Mouse (Mus musculus) forebrain, embryonic 16.5 days (tissue): ENCODE results near the gene Gm20388. TPM values are rescaled to one million over a fixed set of nuclear protein-coding genes. Genes with fewer than 3 reads are reported as not detected.
A peak's percentile ranks its signal among the peaks of the same experiment; 100 is the strongest.

ENCODE experiments used
- ATAC-seq: fragments of 200-750 bp; cut with Nextera tagmentation; 2 replicates; pipeline ENCODE4 v1.8.0; 2017; ENCODE audit warnings: mild to moderate bottlenecking, moderate library complexity
- H3K27ac ChIP-seq: fragments of 300-500 bp; sonication (generic); 2 replicates; pipeline ENCODE4 v1.5.1; 2014; ENCODE audit warnings: low read length, control low read depth
- H3K27me3 ChIP-seq: fragments of 300-500 bp; sonication (generic); replicated peaks from 2 replicates; pipeline ENCODE4 v1.6.1; 2014; ENCODE audit warnings: low read length; ENCODE audit not compliant: control insufficient read depth, insufficient read depth
- H3K36me3 ChIP-seq: fragments of 300-500 bp; sonication (generic); 2 replicates; pipeline ENCODE4 v1.6.1; 2014; ENCODE audit not compliant: control insufficient read depth, insufficient read depth
- H3K4me1 ChIP-seq: fragments of 300-500 bp; sonication (generic); replicated peaks from 2 replicates; pipeline ENCODE4 v1.6.1; 2014; ENCODE audit warnings: low read length; ENCODE audit not compliant: control insufficient read depth, insufficient read depth
- H3K4me2 ChIP-seq: fragments of 300-500 bp; sonication (generic); 2 replicates; pipeline ENCODE4 v1.6.1; 2014; ENCODE audit warnings: mild to moderate bottlenecking, low read length, control low read depth
- H3K4me3 ChIP-seq: fragments of 300-500 bp; sonication (generic); replicated peaks from 2 replicates; pipeline ENCODE4 v1.5.1; 2014; ENCODE audit warnings: mild to moderate bottlenecking, low read length, control low read depth
- H3K9ac ChIP-seq: fragments of 300-500 bp; sonication (generic); replicated peaks from 2 replicates; pipeline ENCODE4 v1.6.1; 2014; ENCODE audit warnings: low read depth, low read length, control low read depth
- H3K9me3 ChIP-seq: fragments of 300-500 bp; sonication (generic); 2 replicates; pipeline ENCODE4 v1.6.1; 2016; ENCODE audit warnings: low read length; ENCODE audit not compliant: control insufficient read depth
- WGBS: fragments of 180-500 bp; shearing (Covaris S2); extraction: QIAGEN DNeasy Blood & Tissue Kit; methylation state at CpG from one replicate; pipeline ENCODE4 v1.1.7; 2014; 5-methylcytosine and 5-hydroxymethylcytosine counted together
- polyA plus RNA-seq: library from polyadenylated mRNA; unstranded; fragments of >200 nt; fragmentation: Nextera tagmentation; extraction: Ambion mirVana; gene quantifications from 2 replicates; pipeline ENCODE4 v1.2.1, GENCODE M21; 2015

Gene Gm20388
- polyA plus RNA-seq, 1 experiment from 2014 or later = 4.7 TPM

DNA sequence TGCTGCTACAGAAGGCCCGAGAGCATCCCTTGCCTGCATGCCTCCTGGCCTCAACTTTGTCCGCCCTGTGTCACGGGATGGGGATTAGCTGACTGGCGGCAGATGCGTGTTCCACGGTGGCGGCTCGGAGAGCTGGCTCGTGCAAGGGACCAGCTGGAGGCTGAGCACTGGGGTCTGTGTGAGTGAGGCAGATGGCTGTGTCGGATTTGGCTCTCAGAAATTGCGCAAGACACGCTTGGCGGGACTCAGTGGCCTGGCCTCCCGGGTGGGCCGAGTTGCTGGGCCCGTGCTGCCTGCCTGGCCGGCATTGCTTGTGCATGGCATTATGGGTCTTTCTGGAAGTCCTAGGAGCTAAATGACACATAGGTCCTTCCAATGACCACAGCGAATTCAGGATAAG is 398.7 kb downstream of the Gm20388 start:
- Histone ChIP-seq H3K9ac (no peak overlapping the region; the same call in 1 of the 2 replicates), H3K36me3 (no peaks in the 10 kb centered on the region), H3K27ac (peak overlapping the region; percentile 72), H3K9me3 (no peaks in the 10 kb centered on the region), H3K4me3 (no peak overlapping the region), H3K4me2 (no peak overlapping the region), H3K27me3 (no peaks in the 10 kb centered on the region), H3K4me1 (peaks cover 39% of the 10 kb centered on the region)
- WGBS = 30% methylated on average over 18 of the region's 18 CpGs
- ATAC-seq = peak; percentile 79

GRCm38 (mm10) chr8:120310063-120310462 is 399.4 kb downstream of the Gm20388 start:
- H3K4me3 ChIP-seq = no peak overlapping the region
- ATAC-seq = no peak
- H3K36me3 ChIP-seq = no peaks in the 10 kb centered on the region
- no peaks in the 10 kb centered on the region for H3K27me3 ChIP-seq
- H3K9me3 ChIP-seq = no peaks in the 10 kb centered on the region
- H3K9ac ChIP-seq = no peak overlapping the region
- H3K4me1 ChIP-seq = peaks cover 33% of the 10 kb centered on the region
- H3K4me2 ChIP-seq = no peak overlapping the region
- no peak overlapping the region; the same call in 1 of the 2 replicates for H3K27ac ChIP-seq
- WGBS = 49% methylated on average over 5 of the region's 5 CpGs

DNA sequence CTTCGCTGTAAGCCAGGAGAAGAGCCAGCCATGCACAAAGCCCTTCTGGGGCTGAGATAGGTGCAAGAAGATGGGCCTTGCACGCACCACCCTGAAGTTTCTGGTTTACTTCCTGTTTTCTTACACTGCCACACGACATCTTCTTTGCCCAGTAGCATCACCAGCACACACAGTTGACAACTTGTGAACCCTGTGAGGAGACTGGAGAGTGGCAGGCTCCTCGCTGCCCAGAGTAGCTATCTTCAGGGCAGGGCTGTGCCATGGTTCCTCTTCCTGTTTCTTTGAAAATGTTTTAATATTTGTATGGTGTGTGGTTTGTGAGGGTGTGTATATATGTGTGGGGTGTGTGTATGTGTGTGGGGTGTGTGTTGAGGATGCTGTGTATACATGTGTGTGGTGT is 401.8 kb downstream of the Gm20388 start:
- Histone ChIP-seq H3K4me2 (no peak overlapping the region), H3K9ac (no peak overlapping the region), H3K9me3 (no peaks in the 10 kb centered on the region), H3K27ac (no peak overlapping the region), H3K27me3 (no peaks in the 10 kb centered on the region), H3K4me1 (peaks cover 33% of the 10 kb centered on the region), H3K4me3 (no peak overlapping the region), H3K36me3 (no peaks in the 10 kb centered on the region)
- no peak for ATAC-seq
- 89% methylated on average over 4 of the region's 4 CpGs for WGBS

- no peak for ATAC-seq
- Histone ChIP-seq H3K4me2 (no peak overlapping the region), H3K4me3 (no peak overlapping the region), H3K4me1 (peaks cover 23% of the 10 kb centered on the region), H3K27ac (no peak overlapping the region), H3K9ac (no peak overlapping the region), H3K36me3 (no peaks in the 10 kb centered on the region), H3K9me3 (no peaks in the 10 kb centered on the region), H3K27me3 (no peaks in the 10 kb centered on the region)
- 52% methylated on average over 3 of the region's 3 CpGs for WGBS
Measured at GRCm38 (mm10) chr8:120313674-120314073, 403.0 kb downstream of the Gm20388 start.

DNA sequence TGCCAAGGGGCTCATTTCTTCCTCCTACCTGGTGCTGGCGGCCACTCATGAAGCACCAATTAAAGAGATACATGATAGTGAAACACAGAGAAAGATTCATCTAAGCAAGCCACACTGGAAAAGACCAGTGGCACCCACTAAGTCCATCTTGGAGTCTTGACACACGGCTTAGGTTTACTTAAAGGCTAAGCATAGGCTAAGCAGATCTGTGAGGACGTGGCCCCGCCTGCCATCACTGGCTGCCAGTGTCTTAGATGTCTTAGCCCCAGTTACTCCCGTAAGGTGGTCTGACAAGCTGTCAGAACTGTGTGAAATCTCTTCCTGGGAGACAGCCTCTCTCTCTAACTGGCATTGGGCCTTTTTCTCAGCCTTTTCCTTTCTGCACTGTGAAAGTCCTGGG is 404.3 kb downstream of the Gm20388 start:
- no peak for ATAC-seq
- Histone ChIP-seq H3K27ac (no peak overlapping the region; the same call in 1 of the 2 replicates), H3K4me2 (no peak overlapping the region), H3K4me1 (peaks cover 10% of the 10 kb centered on the region), H3K36me3 (no peaks in the 10 kb centered on the region), H3K9ac (no peak overlapping the region), H3K9me3 (no peaks in the 10 kb centered on the region), H3K4me3 (no peak overlapping the region), H3K27me3 (no peaks in the 10 kb centered on the region)
- 80% methylated on average over 5 of the region's 5 CpGs for WGBS

DNA sequence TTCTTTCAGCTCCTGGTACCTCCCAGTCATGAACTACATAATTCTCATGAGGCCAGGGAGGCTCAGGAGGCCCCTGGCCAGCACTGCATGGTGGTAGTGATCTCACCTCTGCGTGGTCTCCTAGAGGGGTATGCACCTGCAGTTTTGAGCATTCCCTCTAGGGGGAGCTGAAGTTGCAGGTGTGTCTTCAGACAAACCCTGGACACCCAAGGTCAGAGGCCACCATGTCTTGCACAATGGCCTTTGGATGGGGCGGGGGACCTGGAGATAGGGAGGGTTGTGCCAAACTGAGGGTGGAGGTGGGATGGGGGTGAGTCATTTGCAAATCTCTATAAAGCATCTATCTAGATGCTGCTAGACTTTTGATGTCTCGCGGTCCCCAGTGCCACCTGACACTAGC is 405.0 kb downstream of the Gm20388 start:
- WGBS = 88% methylated on average over 4 of the region's 4 CpGs

GRCm38 (mm10) chr8:120316707-120317106 is 406.1 kb downstream of the Gm20388 start:
- ATAC-seq = no peak
- 80% methylated on average over 7 of the region's 7 CpGs for WGBS
- Histone ChIP-seq H3K4me3 (no peak overlapping the region), H3K9me3 (no peaks in the 10 kb centered on the region), H3K4me1 (peaks cover 6% of the 10 kb centered on the region), H3K36me3 (no peaks in the 10 kb centered on the region), H3K9ac (no peak overlapping the region), H3K4me2 (no peak overlapping the region), H3K27me3 (no peaks in the 10 kb centered on the region), H3K27ac (peak overlapping the region; percentile 50)

More for the DNA sequence above, 405.0 kb downstream of the Gm20388 start:
- Histone ChIP-seq H3K4me3 (no peak overlapping the region), H3K9ac (no peak overlapping the region), H3K9me3 (no peaks in the 10 kb centered on the region), H3K27ac (no peak overlapping the region), H3K4me2 (no peak overlapping the region), H3K4me1 (peaks cover 6% of the 10 kb centered on the region), H3K27me3 (no peaks in the 10 kb centered on the region), H3K36me3 (no peaks in the 10 kb centered on the region)
- no peak for ATAC-seq

DNA sequence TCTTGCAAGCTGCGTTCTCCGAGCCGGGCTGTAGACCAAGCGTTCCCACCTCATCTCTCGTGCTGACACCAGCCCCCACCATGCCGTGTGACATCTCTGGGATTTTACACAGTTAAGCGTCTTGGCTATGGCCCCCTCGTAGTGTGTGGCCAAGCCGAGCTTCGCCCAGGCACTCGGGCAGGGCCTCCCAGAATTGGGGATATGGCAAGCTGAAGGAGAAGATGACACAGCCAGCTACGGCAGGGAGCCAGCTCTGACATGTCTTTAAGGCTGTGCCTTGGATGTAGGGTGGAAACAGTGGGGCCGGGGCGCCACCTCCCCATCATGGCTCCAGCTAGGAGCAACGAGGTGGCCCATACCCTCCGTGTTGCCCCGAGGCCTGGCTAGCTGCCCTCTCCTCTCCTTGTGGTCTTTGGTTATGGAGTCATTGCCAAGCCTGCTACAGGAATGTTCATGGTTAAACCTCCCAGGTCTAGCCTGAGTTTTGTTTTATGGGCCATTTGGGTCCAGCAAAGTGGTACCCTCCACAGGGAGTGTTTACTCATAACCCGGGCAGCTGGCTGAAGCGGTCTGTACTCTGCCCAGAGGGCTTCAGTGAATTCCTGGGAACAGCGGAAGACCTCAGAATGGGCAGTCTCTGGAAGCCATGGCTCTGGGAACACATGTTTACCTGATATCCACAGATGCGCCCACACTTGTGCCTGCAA is 406.6 kb downstream of the Gm20388 start:
- Histone ChIP-seq H3K4me1 (peaks cover 6% of the 10 kb centered on the region), H3K27ac (peak overlapping the region; percentile 60), H3K9ac (no peak overlapping the region), H3K4me3 (no peak overlapping the region), H3K36me3 (no peaks in the 10 kb centered on the region), H3K4me2 (no peak overlapping the region), H3K9me3 (no peaks in the 10 kb centered on the region), H3K27me3 (no peaks in the 10 kb centered on the region)
- 84% methylated on average over 21 of the region's 21 CpGs for WGBS
- ATAC-seq = peak; percentile 40; the same call in 1 of the 2 replicates

DNA sequence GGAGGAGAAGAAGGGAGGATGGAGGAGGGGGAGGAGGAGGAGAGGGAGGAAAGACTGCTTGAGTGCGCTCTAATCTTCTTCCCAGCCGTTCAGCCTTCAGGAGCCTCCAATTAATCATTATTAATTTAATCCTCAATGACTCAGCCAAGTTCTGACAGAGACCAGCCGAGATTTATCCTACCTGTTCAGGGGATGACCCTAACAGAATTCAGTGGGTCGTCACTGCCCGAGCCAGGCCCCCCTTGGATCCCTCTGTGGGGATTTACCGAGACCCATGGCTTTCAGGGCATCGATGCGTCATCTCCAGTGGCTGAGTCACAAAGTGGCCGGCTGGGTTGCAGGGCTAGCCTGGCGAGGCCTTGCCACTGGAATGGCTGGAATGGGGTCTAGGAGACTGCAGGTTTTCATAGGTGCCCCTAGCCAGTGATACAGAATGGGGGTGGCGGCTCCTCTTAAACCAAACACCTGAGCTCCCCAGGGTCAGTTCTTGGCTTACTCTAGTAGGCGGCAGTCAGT is 407.9 kb downstream of the Gm20388 start:
- Histone ChIP-seq H3K4me2 (no peak overlapping the region), H3K36me3 (no peaks in the 10 kb centered on the region), H3K27me3 (no peaks in the 10 kb centered on the region), H3K4me1 (peaks cover 18% of the 10 kb centered on the region), H3K27ac (no peak overlapping the region), H3K4me3 (no peak overlapping the region), H3K9me3 (no peaks in the 10 kb centered on the region), H3K9ac (no peak overlapping the region)
- 61% methylated on average over 12 of the region's 12 CpGs for WGBS
- ATAC-seq = no peak
